Mouse (Mus musculus) G1E (cell line): ENCODE data around the gene Stfa2. TPM values are rescaled to one million over a fixed set of nuclear protein-coding genes. Genes with fewer than 3 reads are reported as not detected.
"Not testable (repeated sequence)": the region's sequence is repeated elsewhere in the genome, so short reads cannot be mapped to it uniquely, and the experiment has no call there.

Source experiments
- ATAC-seq: 2 replicates; pipeline ENCODE4 v1.8.0; 2016; ENCODE audit warnings: mild to moderate bottlenecking; ENCODE audit not compliant: insufficient number of reproducible peaks, poor library complexity, low FRiP score, severe bottlenecking; ENCODE audit errors: extremely low read depth
- DNase-seq: peaks from one replicate; pipeline ENCODE4 v3.0.0; 2012; ENCODE audit warnings: low spot score
- H3K27me3 ChIP-seq: 2 replicates; pipeline ENCODE4 v1.6.1; 2012; ENCODE audit warnings: mild to moderate bottlenecking, low read length, inconsistent platforms; ENCODE audit not compliant: insufficient read depth
- H3K36me3 ChIP-seq: replicated peaks from 2 replicates; pipeline ENCODE3; 2012; ENCODE audit warnings: mild to moderate bottlenecking, inconsistent platforms
- H3K4me1 ChIP-seq: 2 replicates; pipeline ENCODE4 v1.6.1; 2012; ENCODE audit warnings: low read depth, low read length, inconsistent platforms, mixed read lengths; ENCODE audit not compliant: insufficient read depth
- H3K4me3 ChIP-seq: 2 replicates; pipeline ENCODE4 v1.5.1; 2012; ENCODE audit warnings: low read depth, mild to moderate bottlenecking, inconsistent platforms, low read length, moderate library complexity, mixed read lengths
- H3K9me3 ChIP-seq: replicated peaks from 2 replicates; pipeline ENCODE4 v1.6.1; 2012; ENCODE audit warnings: inconsistent platforms
- CTCF ChIP-seq: IDR thresholded peaks from 2 replicates; pipeline ENCODE4 v1.5.1; 2012; ENCODE audit warnings: low read depth, low read length, inconsistent platforms, mixed read lengths
- GATA1 ChIP-seq: IDR thresholded peaks from 2 replicates; pipeline ENCODE4 v1.6.1; 2012; ENCODE audit warnings: borderline replicate concordance, low read length, inconsistent platforms, mixed read lengths
- GATA2 ChIP-seq: IDR thresholded peaks from 2 replicates; pipeline ENCODE4 v1.6.1; 2012; ENCODE audit warnings: low read depth, low read length, inconsistent platforms, borderline replicate concordance
- POLR2AphosphoS5 ChIP-seq: IDR thresholded peaks from 2 replicates; pipeline ENCODE4 v1.6.1; 2012; ENCODE audit warnings: low read depth, low read length, inconsistent platforms; ENCODE audit not compliant: insufficient replicate concordance
- TAL1 ChIP-seq: conservative IDR thresholded peaks from 2 replicates; pipeline ENCODE4 v1.6.1; 2012; ENCODE audit warnings: low read depth, low read length, inconsistent platforms, mixed read lengths
- polyA plus RNA-seq: library from polyadenylated mRNA; stranded (reverse); fragments of >175 nt; gene quantifications from 2 replicates; pipeline ENCODE4 v1.2.3, GENCODE M21; 2012
- total RNA-seq, 2 experiments: library from RNA; stranded (forward) in 1 of 2; stranded (reverse) in 1 of 2; fragments of 200-1000 nt in 1 of 2; fragments of >200 nt in 1 of 2; fragmentation: Nextera tagmentation in 1 of 2; gene quantifications; 2 replicates each; pipeline ENCODE4 v1.2.3; 2014 to 2017

Stfa2 gene
- total RNA-seq (2014; fragmentation: Nextera tagmentation) (not detected in 2 replicates), total RNA-seq (2017) (not detected in 2 replicates), polyA plus RNA-seq (not detected in 2 replicates)

- ATAC-seq (no peak), DNase-seq (no peak)
- no peak for TF ChIP-seq GATA2
- TF ChIP-seq GATA1, result no peak
- no peak for TF ChIP-seq CTCF
- TF ChIP-seq TAL1, result no peak
- no peak for TF ChIP-seq POLR2AphosphoS5
- H3K4me3 ChIP-seq, result no peak within 1 kb of the TSS
- no peaks in the 10 kb centered on the region for H3K36me3 ChIP-seq
- no peaks in the 10 kb centered on the region for H3K27me3 ChIP-seq
- no peaks in the 10 kb centered on the region for H3K9me3 ChIP-seq
- no peaks in the 10 kb centered on the region for H3K4me1 ChIP-seq
These were observed at the start of gene Stfa2 for GRCm38 (mm10) chr16:36408357-36408756. Stfa2 (minus strand) TSS chr16:36408457.

GRCm38 (mm10) chr16:36455342-36455802, 47.1 kb upstream of the Stfa2 start, which contains the start of gene Stfa3:
Stfa3 (minus strand) TSS chr16:36455392.
- ATAC-seq, result no peak
- H3K4me1 ChIP-seq, result no peaks in the 10 kb centered on the region
- H3K36me3 ChIP-seq, result no peaks in the 10 kb centered on the region
- no peak within 1 kb of the TSS for H3K4me3 ChIP-seq
- TF ChIP-seq CTCF (no peak), GATA1 (no peak)
- H3K9me3 ChIP-seq, result no peaks in the 10 kb centered on the region
- DNase-seq, result no peak
- H3K27me3 ChIP-seq, result 0 out of 2 replicates have a peak, but pooled peaks cover 6% of the 10 kb centered on the region

GRCm38 (mm10) chr16:36420979-36421378, 12.7 kb upstream of the Stfa2 start:
- not testable (repeated sequence) for H3K4me1 ChIP-seq, H3K9me3 ChIP-seq, H3K4me3 ChIP-seq, ATAC-seq, H3K36me3 ChIP-seq, H3K27me3 ChIP-seq, DNase-seq

GRCm38 (mm10) chr16:36389060-36389459, 19.2 kb downstream of the Stfa2 start:
- no peaks in the 10 kb centered on the region for H3K9me3 ChIP-seq
- H3K36me3 ChIP-seq, result no peaks in the 10 kb centered on the region
- no peak for DNase-seq
- no peaks in the 10 kb centered on the region for H3K27me3 ChIP-seq
- TF ChIP-seq GATA1 (no peak), CTCF (no peak), TAL1 (no peak), GATA2 (no peak), POLR2AphosphoS5 (no peak)
- no peak for ATAC-seq
- no peak overlapping the region for H3K4me3 ChIP-seq
- H3K4me1 ChIP-seq, result no peaks in the 10 kb centered on the region

- H3K4me1 ChIP-seq, H3K36me3 ChIP-seq, H3K9me3 ChIP-seq, ATAC-seq, DNase-seq, H3K27me3 ChIP-seq, H3K4me3 ChIP-seq: not testable (repeated sequence)
These were observed 40.6 kb downstream of the Stfa2 start, which contains the start of gene BC100530 for GRCm38 (mm10) chr16:36367648-36368047. BC100530 (minus strand) TSS chr16:36367748.

Other genes starting within 250 kb of the Stfa2 start
- gene Gm5483, start 224.2 kb downstream of the Stfa2 start, total RNA-seq (2014; fragmentation: Nextera tagmentation), result not detected in 2 replicates
- 0.05 and 0.06 TPM in 2 replicates for gene Gm5483, start 224.2 kb downstream of the Stfa2 start, total RNA-seq (2017)
- not detected in 2 replicates for gene Gm5483, start 224.2 kb downstream of the Stfa2 start, polyA plus RNA-seq
- gene Gm5416, start 198.1 kb downstream of the Stfa2 start, total RNA-seq (2014; fragmentation: Nextera tagmentation), result not detected in 2 replicates
- not detected in 2 replicates for gene Gm5416, start 198.1 kb downstream of the Stfa2 start, total RNA-seq (2017)
- gene Gm5416, start 198.1 kb downstream of the Stfa2 start, polyA plus RNA-seq, result not detected in 2 replicates
- not detected in 2 replicates for gene 2010005H15Rik, start 187.0 kb downstream of the Stfa2 start, total RNA-seq (2014; fragmentation: Nextera tagmentation)
- not detected in 2 replicates for gene 2010005H15Rik, start 187.0 kb downstream of the Stfa2 start, total RNA-seq (2017)
- gene 2010005H15Rik, start 187.0 kb downstream of the Stfa2 start, polyA plus RNA-seq, result not detected in 2 replicates
- not detected in 2 replicates for gene Stfa1, start 131.5 kb downstream of the Stfa2 start, total RNA-seq (2014; fragmentation: Nextera tagmentation)
- not detected in 2 replicates for gene Stfa1, start 131.5 kb downstream of the Stfa2 start, total RNA-seq (2017)
- not detected in 2 replicates for gene Stfa1, start 131.5 kb downstream of the Stfa2 start, polyA plus RNA-seq
- gene BC117090, start 74.1 kb downstream of the Stfa2 start, total RNA-seq (2014; fragmentation: Nextera tagmentation), result not detected in 2 replicates
- not detected in 2 replicates for gene BC117090, start 74.1 kb downstream of the Stfa2 start, total RNA-seq (2017)
- not detected in 2 replicates for gene BC117090, start 74.1 kb downstream of the Stfa2 start, polyA plus RNA-seq
- not detected in 2 replicates for gene BC100530, start 40.7 kb downstream of the Stfa2 start, total RNA-seq (2014; fragmentation: Nextera tagmentation)
- gene BC100530, start 40.7 kb downstream of the Stfa2 start, total RNA-seq (2017), result not detected in 2 replicates
- not detected in 2 replicates for gene BC100530, start 40.7 kb downstream of the Stfa2 start, polyA plus RNA-seq
- gene Stfa3, start 46.9 kb upstream of the Stfa2 start, total RNA-seq (2014; fragmentation: Nextera tagmentation), result not detected in 2 replicates
- gene Stfa3, start 46.9 kb upstream of the Stfa2 start, total RNA-seq (2017), result not detected in 2 replicates
- not detected in 2 replicates for gene Stfa3, start 46.9 kb upstream of the Stfa2 start, polyA plus RNA-seq
- not detected in 2 replicates for gene Casr, start 153.7 kb upstream of the Stfa2 start, total RNA-seq (2014; fragmentation: Nextera tagmentation)
- gene Casr, start 153.7 kb upstream of the Stfa2 start, total RNA-seq (2017), result 0.06 and 0.44 TPM in 2 replicates
- gene Casr, start 153.7 kb upstream of the Stfa2 start, polyA plus RNA-seq, result not detected in 2 replicates